Mouse (Mus musculus): ENCODE data around the gene Adamts6. TPM values are rescaled to one million over a fixed set of nuclear protein-coding genes. Genes with fewer than 3 reads are reported as not detected.

Gene Adamts6
- polyA plus RNA-seq, 1 experiment from 2014 or later = 2.4 TPM

- Histone ChIP-seq H3K4me1 (no peaks in the 10 kb centered on the region), H3K4me2 (replicated peaks) (no peak overlapping the region), H3K4me3 (replicated peaks) (no peak overlapping the region), H3K9ac (no peak overlapping the region), H3K9me3 (replicated peaks) (no peaks in the 10 kb centered on the region), H3K27ac (replicated peaks) (no peak overlapping the region), H3K36me3 (no peaks in the 10 kb centered on the region), H3K27me3 (no peaks in the 10 kb centered on the region)
- no peak for ATAC-seq (ENCODE audit: insufficient number of reproducible peaks, low FRiP score, low TSS enrichment, low read depth)
- 50% methylated on average over 1 of the region's 1 CpGs for WGBS
These were observed 180.4 kb downstream of the Adamts6 start for GRCm38 (mm10) chr13:104468061-104468460.

GRCm38 (mm10) chr13:104476285-104476956, 188.8 kb downstream of the Adamts6 start:
- H3K36me3 ChIP-seq = no peaks in the 10 kb centered on the region
- WGBS = 65% methylated on average over 9 of the region's 9 CpGs
- no peaks in the 10 kb centered on the region for H3K9me3 ChIP-seq (replicated peaks)
- no peak overlapping the region for H3K9ac ChIP-seq
- no peak overlapping the region for H3K27ac ChIP-seq (replicated peaks)
- no peaks in the 10 kb centered on the region for H3K27me3 ChIP-seq
- no peak overlapping the region for H3K4me3 ChIP-seq (replicated peaks)
- no peak for ATAC-seq (ENCODE audit: insufficient number of reproducible peaks, low FRiP score, low TSS enrichment, low read depth)
- no peak overlapping the region for H3K4me2 ChIP-seq (replicated peaks)
- no peaks in the 10 kb centered on the region for H3K4me1 ChIP-seq

DNA sequence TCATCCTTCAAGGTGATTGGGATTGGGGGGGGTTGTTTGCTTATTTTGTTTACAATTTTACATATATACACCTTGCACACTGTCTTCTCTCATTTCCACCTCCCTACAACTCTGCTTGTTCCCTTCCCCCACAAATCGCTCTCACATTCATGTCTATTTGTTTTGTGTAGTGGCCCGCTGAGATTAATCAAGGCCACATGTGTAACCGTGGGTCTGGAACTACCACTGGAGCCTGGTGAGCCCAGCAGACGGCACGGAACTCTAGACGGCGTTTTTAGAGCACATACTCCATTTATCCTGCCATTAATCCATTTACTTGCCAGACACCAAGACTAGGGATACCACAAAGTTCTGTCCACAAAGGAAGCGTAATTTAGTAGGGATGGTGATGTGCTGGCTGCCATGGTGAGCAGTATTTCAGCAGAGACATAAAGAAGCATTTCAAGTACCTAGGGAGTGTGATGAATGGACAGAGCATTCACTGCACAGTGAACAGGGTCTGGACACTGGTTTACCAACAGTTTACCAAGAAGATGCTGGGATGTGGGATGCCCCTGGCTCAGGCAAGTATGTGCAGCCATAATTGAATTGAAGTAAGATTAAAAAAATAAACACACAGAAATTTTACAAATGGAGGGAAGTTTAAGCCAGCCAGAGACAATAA, 194.9 kb downstream of the Adamts6 start:
- no peak overlapping the region for H3K4me3 ChIP-seq (replicated peaks)
- no peaks in the 10 kb centered on the region for H3K9me3 ChIP-seq (replicated peaks)
- whole genome bisulfite sequencing = 35% methylated on average over 8 of the region's 8 CpGs
- no peaks in the 10 kb centered on the region for H3K4me1 ChIP-seq
- H3K36me3 ChIP-seq = no peaks in the 10 kb centered on the region
- H3K27me3 ChIP-seq = no peaks in the 10 kb centered on the region
- no peak overlapping the region for H3K27ac ChIP-seq (replicated peaks)
- H3K9ac ChIP-seq = no peak overlapping the region
- H3K4me2 ChIP-seq (replicated peaks) = no peak overlapping the region
- ATAC-seq (ENCODE audit: insufficient number of reproducible peaks, low FRiP score, low TSS enrichment, low read depth) = no peak

DNA sequence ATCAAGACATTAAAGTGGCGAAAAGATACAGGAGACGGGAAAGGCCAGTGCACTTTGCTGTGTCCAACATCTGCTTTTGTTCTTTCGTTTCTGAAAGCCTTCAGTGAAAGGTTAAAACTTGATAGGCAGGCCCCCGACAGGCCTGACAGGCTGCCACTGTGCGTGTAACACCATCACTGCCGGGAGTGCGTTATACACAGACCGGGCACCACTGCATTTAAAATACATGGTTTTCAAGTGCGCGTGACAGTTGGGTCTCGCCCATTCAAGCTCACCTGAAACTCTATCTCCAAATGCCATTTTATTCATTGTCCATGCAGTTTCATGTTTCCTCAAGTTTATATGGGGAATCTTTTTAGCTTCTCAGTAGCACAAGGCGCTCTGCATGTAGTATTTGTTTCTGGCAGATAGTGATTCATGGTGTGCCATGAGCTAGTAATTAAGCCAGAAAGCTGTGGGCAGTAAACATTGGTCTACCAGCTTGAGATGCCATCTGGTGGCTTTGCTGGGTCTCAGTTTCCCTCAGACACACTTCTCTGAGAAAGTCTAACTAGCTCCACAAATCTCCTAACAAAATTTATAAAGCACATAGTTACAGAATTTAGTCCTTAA, 195.6 kb downstream of the Adamts6 start:
- no peak overlapping the region for H3K4me2 ChIP-seq (replicated peaks)
- H3K9ac ChIP-seq = no peak overlapping the region
- no peak overlapping the region for H3K27ac ChIP-seq (replicated peaks)
- no peaks in the 10 kb centered on the region for H3K9me3 ChIP-seq (replicated peaks)
- WGBS = 54% methylated on average over 12 of the region's 12 CpGs
- H3K27me3 ChIP-seq = no peaks in the 10 kb centered on the region
- no peak overlapping the region for H3K4me3 ChIP-seq (replicated peaks)
- H3K36me3 ChIP-seq = no peaks in the 10 kb centered on the region
- H3K4me1 ChIP-seq = no peaks in the 10 kb centered on the region
- ATAC-seq (ENCODE audit: insufficient number of reproducible peaks, low FRiP score, low TSS enrichment, low read depth) = no peak

DNA sequence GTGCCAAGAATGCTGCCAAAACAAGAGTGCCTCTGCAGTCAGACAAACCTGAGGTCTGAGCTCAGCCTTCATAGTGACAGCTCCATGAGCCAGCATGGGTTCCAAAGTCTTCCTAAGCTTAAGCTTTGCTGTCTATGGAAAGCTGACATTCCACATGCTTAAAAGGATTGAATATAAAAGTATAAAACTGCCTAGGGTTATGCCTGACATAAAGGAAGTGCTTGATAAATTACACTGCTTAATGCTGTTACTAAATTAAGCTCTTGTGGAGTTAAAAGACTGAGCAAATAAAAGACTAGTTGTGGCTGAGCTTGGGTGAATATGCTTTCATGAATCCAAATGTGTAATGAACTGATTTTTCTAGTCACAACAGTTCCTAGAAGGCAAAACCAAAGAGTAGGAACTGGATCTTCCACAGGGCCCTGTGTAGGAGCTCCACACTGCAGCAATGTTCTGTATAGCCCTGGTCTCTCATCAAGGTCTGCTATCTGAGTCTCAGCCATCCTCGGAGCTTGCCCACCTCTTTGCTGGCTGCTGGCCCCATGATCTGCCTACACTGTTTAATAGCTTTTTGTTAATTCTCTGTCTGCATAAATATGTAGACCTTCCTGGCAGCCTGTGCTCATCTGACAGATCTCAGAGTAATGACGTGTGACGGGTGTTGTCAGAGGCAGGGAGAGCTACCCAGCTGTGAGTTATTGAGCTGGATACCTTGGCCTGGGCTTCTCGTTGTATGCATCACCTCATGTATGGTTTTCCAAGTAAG, 203.6 kb downstream of the Adamts6 start:
- Histone ChIP-seq H3K9ac (no peak overlapping the region), H3K4me1 (no peaks in the 10 kb centered on the region), H3K4me3 (replicated peaks) (no peak overlapping the region), H3K27me3 (no peaks in the 10 kb centered on the region), H3K27ac (replicated peaks) (no peak overlapping the region), H3K36me3 (no peaks in the 10 kb centered on the region), H3K9me3 (replicated peaks) (no peaks in the 10 kb centered on the region), H3K4me2 (replicated peaks) (no peak overlapping the region)
- no peak for ATAC-seq (ENCODE audit: insufficient number of reproducible peaks, low FRiP score, low TSS enrichment, low read depth)
- 71% methylated on average over 4 of the region's 4 CpGs for WGBS

GRCm38 (mm10) chr13:104493466-104493993, 205.9 kb downstream of the Adamts6 start:
- Histone ChIP-seq H3K27me3 (no peaks in the 10 kb centered on the region), H3K4me2 (replicated peaks) (no peak overlapping the region), H3K36me3 (no peaks in the 10 kb centered on the region), H3K27ac (replicated peaks) (no peak overlapping the region), H3K9me3 (replicated peaks) (no peaks in the 10 kb centered on the region), H3K4me1 (no peaks in the 10 kb centered on the region), H3K4me3 (replicated peaks) (no peak overlapping the region), H3K9ac (no peak overlapping the region)
- ATAC-seq (ENCODE audit: insufficient number of reproducible peaks, low FRiP score, low TSS enrichment, low read depth) = no peak
- WGBS = 65% methylated on average over 8 of the region's 8 CpGs

- Histone ChIP-seq H3K9ac (no peak overlapping the region), H3K4me2 (replicated peaks) (no peak overlapping the region), H3K4me1 (no peaks in the 10 kb centered on the region), H3K27me3 (no peaks in the 10 kb centered on the region), H3K9me3 (replicated peaks) (no peaks in the 10 kb centered on the region), H3K27ac (replicated peaks) (no peak overlapping the region), H3K36me3 (no peaks in the 10 kb centered on the region), H3K4me3 (replicated peaks) (no peak overlapping the region)
- ATAC-seq (ENCODE audit: insufficient number of reproducible peaks, low FRiP score, low TSS enrichment, low read depth) = no peak
- 47% methylated on average over 8 of the region's 8 CpGs for WGBS
These were observed 206.7 kb downstream of the Adamts6 start for GRCm38 (mm10) chr13:104494200-104494873.

- 75% methylated on average over 3 of the region's 3 CpGs for WGBS
- H3K36me3 ChIP-seq = no peaks in the 10 kb centered on the region
- no peak overlapping the region for H3K27ac ChIP-seq (replicated peaks)
- H3K27me3 ChIP-seq = no peaks in the 10 kb centered on the region
- H3K9ac ChIP-seq = no peak overlapping the region
- ATAC-seq (ENCODE audit: insufficient number of reproducible peaks, low FRiP score, low TSS enrichment, low read depth) = no peak
- no peak overlapping the region for H3K4me3 ChIP-seq (replicated peaks)
- H3K9me3 ChIP-seq (replicated peaks) = no peaks in the 10 kb centered on the region
- H3K4me2 ChIP-seq (replicated peaks) = no peak overlapping the region
- H3K4me1 ChIP-seq = no peaks in the 10 kb centered on the region
These were observed 210.0 kb downstream of the Adamts6 start for GRCm38 (mm10) chr13:104497592-104497991.

GRCm38 (mm10) chr13:104498669-104499068, 211.0 kb downstream of the Adamts6 start:
- Histone ChIP-seq H3K4me2 (replicated peaks) (no peak overlapping the region), H3K36me3 (no peaks in the 10 kb centered on the region), H3K27me3 (no peaks in the 10 kb centered on the region), H3K4me1 (no peaks in the 10 kb centered on the region), H3K9me3 (replicated peaks) (no peaks in the 10 kb centered on the region), H3K4me3 (replicated peaks) (no peak overlapping the region), H3K9ac (no peak overlapping the region), H3K27ac (replicated peaks) (no peak overlapping the region)
- ATAC-seq (ENCODE audit: insufficient number of reproducible peaks, low FRiP score, low TSS enrichment, low read depth) = no peak
- 93% methylated on average over 6 of the region's 6 CpGs for WGBS

GRCm38 (mm10) chr13:104499116-104500040, 211.7 kb downstream of the Adamts6 start:
- Histone ChIP-seq H3K9ac (no peak overlapping the region), H3K9me3 (replicated peaks) (no peaks in the 10 kb centered on the region), H3K27ac (replicated peaks) (no peak overlapping the region), H3K4me2 (replicated peaks) (no peak overlapping the region), H3K4me1 (no peaks in the 10 kb centered on the region), H3K4me3 (replicated peaks) (no peak overlapping the region), H3K36me3 (no peaks in the 10 kb centered on the region), H3K27me3 (no peaks in the 10 kb centered on the region)
- no peak; the same call in 1 of the 2 replicates for ATAC-seq (ENCODE audit: insufficient number of reproducible peaks, low FRiP score, low TSS enrichment, low read depth)
- WGBS = 75% methylated on average over 9 of the region's 9 CpGs

Data from embryonic facial prominence, embryonic 15.5 days (tissue).